Mouse (Mus musculus): Measurements from ENCODE around the gene Gm20838. TPM values are rescaled to one million over a fixed set of nuclear protein-coding genes. Genes with fewer than 3 reads are reported as not detected.
"Not testable (repeated sequence)": the region's sequence is repeated elsewhere in the genome, so short reads cannot be mapped to it uniquely, and the experiment has no call there.

Gm20838 gene
- not detected for total RNA-seq (2018; cell fraction: chromatin; rRNA removed)
- total RNA-seq (2018; cell fraction: cytosol; rRNA removed), result not detected
- not detected for total RNA-seq (2018; cell fraction: nucleus; rRNA removed)
- polyA plus RNA-seq (2018), result not detected in 3 replicates

GRCm38 (mm10) chrY:33543064-33543463 is at the start of gene Gm20838:
Gm20838 (minus strand) TSS chrY:33543164.
- H3K79me2 ChIP-seq (ENCODE audit: inconsistent target); H3K36me3 ChIP-seq (ENCODE audit: inconsistent target); H3K4me3 ChIP-seq (ENCODE audit: inconsistent target); H3K27ac ChIP-seq: not testable (repeated sequence)
- WGBS (ENCODE audit: missing documents), result no CpG with 5 or more reads among the region's 8 CpGs
